Mouse (Mus musculus): ENCODE data around the gene Pick1.

DNA sequence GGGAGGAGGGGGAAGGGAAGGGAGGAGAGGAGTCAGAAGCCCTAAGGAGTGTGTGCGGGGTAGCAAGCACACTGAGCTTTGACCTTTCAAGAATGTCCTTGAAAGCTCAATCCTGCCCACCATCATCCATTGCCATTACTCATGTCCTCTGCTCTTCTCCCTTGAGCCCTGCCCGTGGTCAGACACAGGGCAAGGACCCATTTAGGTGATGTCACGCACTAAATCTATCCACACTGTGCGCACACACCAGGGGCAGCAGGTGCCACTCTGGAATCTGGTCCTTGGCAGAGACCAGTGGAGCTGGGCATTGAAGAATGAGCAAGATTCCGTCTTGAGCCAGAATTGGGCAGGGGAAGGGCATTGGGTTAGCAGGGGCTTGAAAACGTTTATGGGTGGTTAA is 20.8 kb upstream of the Pick1 start:
- TF ChIP-seq CTCF (IDR thresholded peaks at IDR 0.05; ENCODE audit: borderline replicate concordance, insufficient read depth, low read length) (no peak), POLR2A (IDR thresholded peaks at IDR 0.05; ENCODE audit: low read depth, low read length) (no peak)

Measured in embryonic fibroblast, embryonic 13.5 days (primary cell).